Mouse (Mus musculus): Measurements from ENCODE around the gene Uso1.
"Not testable (repeated sequence)": the region's sequence is repeated elsewhere in the genome, so short reads cannot be mapped to it uniquely, and the experiment has no call there.

Gene Uso1

DNA sequence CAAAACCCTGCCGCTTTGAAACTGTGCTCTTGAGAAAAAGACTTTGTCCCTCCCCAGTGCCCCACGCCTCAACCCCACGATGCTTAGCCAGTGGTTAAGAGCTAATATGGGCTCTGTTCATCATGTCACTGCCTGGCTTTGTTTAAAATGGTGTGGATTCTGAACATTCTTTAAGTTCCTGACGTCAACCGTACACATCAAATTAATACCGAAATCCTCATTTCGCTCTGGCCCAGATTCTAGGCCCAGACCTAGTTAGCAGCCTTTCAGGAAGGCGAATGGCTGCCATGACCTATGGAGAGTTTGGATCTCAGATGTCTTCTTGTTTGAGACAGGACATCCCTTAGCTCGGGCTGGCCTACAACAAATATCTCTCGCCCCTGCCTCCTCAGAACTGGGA, 10.0 kb upstream of the Uso1 start:
- no peak for DNase-seq

- DNase-seq = peak; percentile 21
These were observed 9.2 kb upstream of the Uso1 start for GRCm38 (mm10) chr5:92128570-92128969.

- DNase-seq = no peak
These were observed 8.4 kb upstream of the Uso1 start for GRCm38 (mm10) chr5:92129321-92129768.

DNA sequence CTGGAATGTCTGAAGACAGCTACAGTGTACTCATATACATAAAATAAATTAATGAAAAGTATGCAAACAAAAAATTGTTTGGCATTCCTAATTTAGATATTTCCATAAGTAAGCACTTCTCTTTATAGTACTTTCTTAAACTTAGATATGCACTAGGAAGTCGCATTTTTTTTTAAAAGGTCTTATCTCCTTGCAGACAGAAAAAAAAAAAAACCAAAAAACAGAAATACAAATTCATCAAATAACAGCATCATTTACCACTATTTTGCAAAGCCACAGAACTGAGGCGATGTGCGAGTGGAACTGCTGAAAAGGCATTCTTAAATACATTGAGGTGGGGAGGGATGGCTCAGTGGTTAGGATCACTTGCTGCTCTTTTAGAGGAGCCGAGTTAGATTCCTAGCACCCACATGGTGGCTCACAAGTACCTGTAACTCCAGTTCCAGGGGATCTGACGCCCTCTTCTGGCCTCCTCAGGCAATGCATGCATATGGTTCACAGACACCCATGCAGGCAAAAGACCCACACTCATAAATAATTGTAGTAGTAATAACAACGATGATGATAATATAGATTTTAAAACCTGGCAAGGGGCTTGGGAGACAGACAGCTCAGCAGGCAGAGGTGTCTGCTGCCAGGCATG, 7.6 kb upstream of the Uso1 start:
- DNase-seq = no peak

DNA sequence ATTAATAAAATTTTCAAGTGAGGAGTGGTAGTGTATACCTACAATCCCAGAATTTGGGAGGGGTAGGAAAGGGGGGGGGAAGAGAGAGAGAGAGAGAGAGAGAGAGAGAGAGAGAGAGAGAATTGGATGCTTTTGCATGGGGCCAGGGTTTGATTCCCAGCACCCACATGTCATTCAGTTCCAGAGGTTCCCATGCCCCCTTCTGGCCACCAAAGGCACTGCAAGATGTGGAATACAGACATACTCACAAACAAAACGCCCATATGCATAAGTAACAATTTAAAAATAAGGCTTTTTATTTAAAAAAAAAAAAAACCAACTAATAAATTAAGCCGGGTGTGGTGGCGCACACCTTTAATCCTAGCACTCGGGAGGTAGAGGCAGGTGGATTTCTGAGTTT, 5.6 kb upstream of the Uso1 start:
- DNase-seq = no peak

DNA sequence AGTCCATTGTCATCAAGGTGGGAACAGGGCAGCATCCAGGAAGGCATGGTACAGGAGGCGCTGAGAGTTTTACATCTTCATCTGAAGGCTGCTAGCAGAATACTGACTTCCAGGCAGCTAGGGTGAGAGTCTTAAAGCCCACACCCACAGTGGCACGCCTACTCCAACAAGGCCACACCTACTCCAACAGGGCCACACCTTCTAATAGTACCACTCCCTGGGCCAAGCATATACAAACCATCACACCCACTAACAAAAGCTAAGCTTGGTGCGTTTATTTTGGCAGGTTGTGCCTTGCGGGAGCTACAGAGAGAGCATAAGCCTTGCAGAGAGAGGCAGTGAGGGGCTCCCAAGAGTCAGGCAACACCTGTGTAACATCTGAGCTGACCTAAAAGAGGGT, 4.7 kb upstream of the Uso1 start:
- DNase-seq = not testable (repeated sequence)

DNA sequence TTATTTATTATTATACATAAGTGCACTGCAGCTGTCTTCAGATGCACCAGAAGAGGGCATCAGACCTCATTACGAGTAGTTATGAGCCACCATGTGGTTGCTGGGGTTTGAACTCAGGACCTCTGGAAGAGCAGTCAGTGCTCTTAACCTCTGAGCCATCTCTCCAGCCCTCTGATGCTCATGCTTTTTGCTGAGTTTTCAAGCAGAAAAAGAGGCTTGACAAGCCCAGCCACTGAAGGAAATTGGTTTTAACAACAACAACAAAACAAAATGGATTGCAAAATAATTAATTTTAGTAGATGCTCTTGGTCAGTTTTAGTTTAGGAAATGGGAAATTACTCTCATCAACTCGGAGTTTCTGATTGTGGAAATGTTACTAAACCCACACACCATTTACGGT, 2.8 kb upstream of the Uso1 start:
- DNase-seq = no peak

DNA sequence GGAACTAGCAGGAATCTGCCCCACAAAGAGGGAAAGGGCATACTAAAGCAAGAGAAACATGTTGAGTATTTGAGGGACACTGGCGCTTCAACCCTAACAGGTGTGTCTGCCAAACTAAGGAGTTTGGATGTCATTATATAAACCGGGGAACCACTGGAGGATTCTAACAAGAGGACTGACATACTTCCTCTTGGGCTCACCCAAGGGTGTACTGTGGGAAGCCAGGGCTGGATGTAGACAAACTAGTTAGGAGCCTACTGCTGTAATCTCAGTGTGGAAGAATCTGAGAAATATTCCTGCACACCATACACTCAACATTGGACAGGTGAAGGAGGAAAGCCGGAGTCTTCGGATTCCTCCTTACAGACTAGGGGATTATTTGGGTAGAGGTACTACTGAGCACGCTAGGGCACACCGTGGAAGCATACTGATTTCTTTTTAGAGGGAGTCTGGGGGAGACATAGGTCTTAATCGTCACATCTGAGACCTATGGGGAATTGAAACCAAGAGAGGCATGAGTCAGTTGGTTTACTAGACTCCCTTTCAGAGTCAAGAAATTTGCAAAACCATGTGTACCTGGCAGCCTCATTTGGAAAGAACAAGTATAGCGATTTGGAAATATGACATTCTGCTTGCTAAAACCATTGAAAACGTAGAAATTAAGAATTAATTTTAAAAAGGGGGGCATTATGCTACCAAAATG, 1.1 kb upstream of the Uso1 start:
- DNase-seq = no peak

DNA sequence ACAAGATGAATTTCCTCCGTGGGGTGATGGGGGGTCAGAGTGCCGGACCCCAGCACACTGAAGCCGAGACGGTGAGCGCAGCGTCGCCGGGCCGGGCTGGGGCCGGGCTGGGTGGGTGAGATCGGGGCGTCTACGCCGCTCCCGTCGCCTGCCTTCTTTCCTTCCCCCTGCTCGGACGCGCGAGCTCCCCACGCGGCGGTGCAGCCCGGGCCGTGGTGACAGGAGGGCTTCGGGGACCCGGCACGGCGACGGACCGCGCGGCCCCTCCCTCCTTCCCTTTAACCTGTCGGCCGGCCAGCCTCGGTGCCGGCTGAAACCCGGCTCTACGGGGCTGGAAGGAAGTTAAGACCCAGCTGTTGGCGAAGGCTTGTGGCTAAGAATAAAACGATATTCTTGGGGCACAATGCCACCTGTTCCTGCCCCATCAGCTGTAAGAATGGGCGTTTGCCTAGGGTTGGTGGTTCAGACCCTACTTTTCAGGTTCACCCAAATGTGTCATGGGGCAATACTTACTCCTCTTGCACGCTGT, 419 bp downstream of the Uso1 start:
- DNase-seq = peak; percentile 37

DNA sequence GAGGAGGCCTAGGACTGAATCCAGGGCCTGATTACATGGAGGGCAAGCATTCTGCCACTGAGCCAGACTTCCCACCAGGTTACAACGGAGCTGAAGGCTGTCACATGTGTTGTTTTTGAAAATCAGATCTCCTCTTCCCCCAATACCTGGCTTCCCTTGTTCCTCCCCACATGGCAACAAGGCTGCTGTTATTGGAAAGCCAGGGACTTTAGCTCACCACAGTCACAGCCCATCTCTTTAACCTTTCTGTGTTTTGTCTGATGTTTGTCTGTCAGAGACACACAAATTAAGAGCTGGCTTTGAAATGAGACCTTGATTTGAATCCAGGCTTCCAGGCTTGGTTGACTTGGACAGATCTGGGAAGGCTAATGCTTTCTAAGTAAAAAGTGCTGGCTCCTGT, 1.5 kb downstream of the Uso1 start:
- DNase-seq = no peak

DNA sequence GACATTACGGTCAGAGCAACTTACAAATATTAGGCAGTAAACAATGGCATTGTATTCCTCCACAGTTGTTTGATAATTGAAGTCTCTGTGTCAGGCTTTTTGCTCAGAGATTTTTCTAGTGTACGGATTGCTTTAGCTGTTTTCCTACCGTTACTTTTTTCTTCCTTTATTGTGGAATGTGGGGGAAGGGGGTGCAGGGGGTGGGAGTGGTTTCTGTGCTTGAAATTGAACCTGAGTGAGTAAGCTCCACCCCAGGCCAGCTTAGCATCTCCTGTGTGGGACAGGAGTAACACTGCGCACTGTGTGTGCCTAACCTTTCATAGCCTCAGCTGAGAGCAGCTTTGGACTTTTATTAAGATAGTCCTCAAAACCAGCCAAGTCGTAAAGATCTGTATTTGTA, 4.0 kb downstream of the Uso1 start:
- DNase-seq = no peak

DNA sequence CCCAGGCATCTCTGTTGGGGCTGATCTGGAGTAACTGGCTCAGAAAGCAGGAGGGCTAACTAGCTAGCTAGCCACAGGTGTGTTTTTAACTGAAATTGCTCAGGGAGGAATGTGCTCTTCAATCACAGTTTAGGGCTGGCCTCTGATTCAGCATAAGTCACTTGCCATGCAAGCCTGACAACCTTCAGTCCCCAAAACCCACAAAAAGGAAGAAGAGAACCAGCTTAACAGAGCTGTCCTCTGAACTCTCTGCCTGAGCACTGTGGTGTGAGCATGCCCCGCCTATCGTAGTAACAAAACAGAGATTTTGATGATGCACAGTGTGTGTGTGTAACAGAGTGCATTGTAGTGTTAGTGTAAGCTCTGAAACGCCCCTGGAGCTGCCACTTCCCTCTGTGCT, 4.7 kb downstream of the Uso1 start:
- no peak for DNase-seq

- no peak for DNase-seq
These were observed 5.9 kb downstream of the Uso1 start for GRCm38 (mm10) chr5:92143665-92144064.

DNA sequence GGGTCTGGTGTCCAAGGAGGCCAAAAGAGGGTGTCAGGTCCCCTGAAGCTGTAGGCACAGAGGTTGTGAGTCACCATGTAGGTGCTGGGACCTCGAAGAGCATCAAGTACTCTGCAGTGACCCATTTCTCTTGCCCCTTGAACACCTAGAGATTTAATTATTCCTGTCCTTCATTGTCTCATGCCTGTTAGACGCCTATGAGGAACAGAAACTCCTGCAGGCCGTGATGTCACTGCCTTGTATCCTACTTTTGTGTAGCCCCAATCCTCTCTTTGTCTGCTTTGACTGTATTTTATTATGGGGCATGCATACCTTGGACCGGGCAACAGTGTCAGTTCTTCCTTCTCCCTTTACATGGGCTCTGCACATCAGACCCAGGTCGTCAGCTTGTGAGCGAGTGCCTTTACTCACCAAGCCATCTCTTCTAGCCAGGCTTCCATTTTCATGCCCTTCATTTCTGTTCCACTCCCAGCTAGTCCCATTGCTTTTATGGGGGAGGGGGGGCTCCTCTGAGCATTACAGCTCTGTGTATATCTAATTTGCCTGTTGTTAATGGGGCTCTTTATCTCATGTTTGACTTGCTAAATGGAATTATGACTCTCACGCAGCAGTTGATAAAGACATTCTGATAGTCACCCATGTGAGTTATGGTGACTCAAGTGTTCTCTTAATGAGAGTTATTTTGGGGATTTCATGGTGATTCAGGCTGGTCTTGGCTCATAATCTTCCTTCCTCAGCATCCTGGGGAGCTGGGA, 7.4 kb downstream of the Uso1 start:
- DNase-seq = no peak

GRCm38 (mm10) chr5:92148248-92148647, 10.5 kb downstream of the Uso1 start:
- DNase-seq = no peak

GRCm38 (mm10) chr5:92149330-92149982, 11.7 kb downstream of the Uso1 start:
- no peak for DNase-seq

DNA sequence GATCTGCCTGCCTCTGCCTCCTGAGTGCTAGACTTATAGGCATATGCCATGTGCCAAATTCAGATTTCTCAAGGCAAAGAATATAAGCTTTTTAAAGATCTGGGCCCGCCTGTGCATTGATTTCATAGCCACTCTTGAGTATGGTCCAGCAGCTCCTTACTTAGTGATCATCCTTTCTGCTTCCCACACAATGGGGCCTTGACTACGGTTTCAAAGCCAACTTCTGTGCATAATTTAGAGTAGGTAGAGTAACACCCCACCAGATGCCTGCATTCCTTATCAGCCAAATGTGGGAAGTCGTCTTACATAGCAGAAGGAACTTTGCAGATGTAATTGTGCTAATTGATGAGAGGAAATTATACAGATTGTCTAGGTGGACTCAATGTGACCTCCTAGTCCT, 17.1 kb downstream of the Uso1 start:
- no peak for DNase-seq

GRCm38 (mm10) chr5:92165976-92166375, 28.2 kb downstream of the Uso1 start:
- DNase-seq = no peak

DNA sequence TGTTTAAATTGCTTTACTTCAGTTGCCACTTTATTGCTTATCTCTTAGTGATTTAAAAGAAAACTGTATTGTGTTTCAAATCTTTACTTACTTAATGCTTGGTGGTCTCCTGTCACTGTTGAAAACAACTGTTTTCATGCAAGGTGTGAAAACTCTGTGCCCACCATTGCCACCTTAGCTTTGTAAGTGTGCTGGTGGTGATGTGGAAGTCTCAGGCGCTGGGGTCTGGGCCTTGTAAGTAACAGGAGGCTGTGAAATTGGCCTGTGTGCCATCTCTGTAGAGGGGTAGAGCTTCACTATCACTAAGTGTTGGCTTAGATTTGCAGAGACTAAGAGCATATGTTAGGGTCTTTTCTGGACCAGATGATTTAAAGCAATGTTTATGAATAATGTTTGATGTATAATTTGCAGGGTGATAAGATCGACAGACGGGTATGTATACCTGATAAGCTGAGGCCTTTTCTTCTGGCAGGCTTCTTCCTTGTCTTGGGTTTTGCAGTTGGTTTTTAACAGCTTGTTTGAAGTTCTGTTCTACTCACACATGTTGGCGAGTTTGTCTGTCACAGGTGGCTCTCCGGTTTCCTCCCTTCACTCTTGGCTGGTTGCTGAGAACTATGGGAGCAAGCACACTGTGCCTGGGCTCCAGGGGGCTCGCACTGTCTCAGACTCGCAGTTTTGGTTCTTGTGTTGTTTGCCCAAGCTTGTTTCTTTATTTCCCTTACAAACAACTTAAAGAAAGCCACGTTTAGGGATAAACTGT, 45.5 kb downstream of the Uso1 start:
- no peak for DNase-seq

DNA sequence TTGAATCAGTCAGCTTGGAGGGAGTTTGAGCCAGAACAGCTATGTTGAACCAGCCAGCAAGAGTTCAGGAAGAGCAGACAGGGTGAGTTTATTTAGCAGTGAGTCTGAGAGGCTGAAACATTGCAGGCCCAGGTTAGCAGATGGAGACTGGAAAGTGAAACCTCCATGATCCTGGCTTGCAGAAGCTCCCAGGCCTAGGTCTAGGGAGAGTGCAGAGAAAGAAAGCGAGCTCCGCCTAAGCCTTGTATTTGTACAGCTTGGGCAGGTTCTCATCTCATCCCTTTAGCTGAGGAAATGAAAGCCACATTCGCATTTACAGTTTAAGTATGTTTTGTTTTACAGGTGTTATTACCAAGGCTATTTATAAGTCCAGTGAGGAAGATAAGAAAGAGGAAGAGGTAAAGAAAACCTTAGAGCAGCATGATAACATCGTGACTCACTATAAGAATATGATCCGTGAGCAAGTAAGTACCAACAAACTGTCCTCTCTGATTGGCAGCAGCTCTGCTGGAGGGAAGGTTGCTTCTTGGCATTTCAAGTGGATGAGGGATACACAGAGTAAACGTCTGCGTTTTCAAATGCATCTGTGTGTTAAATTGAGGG, 51.2 kb downstream of the Uso1 start:
- no peak for DNase-seq

GRCm38 (mm10) chr5:92195716-92196115, 58.0 kb downstream of the Uso1 start:
- peak; percentile 14 for DNase-seq
